Mouse (Mus musculus) hindbrain, embryonic 16.5 days (tissue): ENCODE measurements around the gene Arhgap30. TPM values are rescaled to one million over a fixed set of nuclear protein-coding genes. Genes with fewer than 3 reads are reported as not detected.
A peak's percentile ranks its signal among the peaks of the same experiment; 100 is the strongest.

ENCODE experiments used
- ATAC-seq: fragments of 200-750 bp; cut with Nextera tagmentation; 2 replicates; pipeline ENCODE4 v1.8.0; 2017; ENCODE audit warnings: moderate TSS enrichment, moderate library complexity
- H3K27ac ChIP-seq: fragments of 300-500 bp; sonication (generic); 2 replicates; pipeline ENCODE4 v1.5.1; 2014; ENCODE audit warnings: low read depth, mild to moderate bottlenecking, control low read depth, low read length, moderate library complexity
- H3K27me3 ChIP-seq: fragments of 300-500 bp; sonication (generic); replicated peaks from 2 replicates; pipeline ENCODE4 v1.6.1; 2014; ENCODE audit warnings: low read length; ENCODE audit not compliant: control insufficient read depth, insufficient read depth
- H3K36me3 ChIP-seq: fragments of 300-500 bp; sonication (generic); 2 replicates; pipeline ENCODE4 v1.6.1; 2014; ENCODE audit warnings: mild to moderate bottlenecking, low read length, moderate library complexity, mixed read lengths; ENCODE audit not compliant: control insufficient read depth, insufficient read depth
- H3K4me1 ChIP-seq: fragments of 300-500 bp; sonication (generic); 2 replicates; pipeline ENCODE4 v1.6.1; 2014; ENCODE audit warnings: low read depth, low read length; ENCODE audit not compliant: control insufficient read depth, insufficient read depth
- H3K4me2 ChIP-seq: fragments of 300-500 bp; sonication (generic); 2 replicates; pipeline ENCODE4 v1.6.1; 2014; ENCODE audit warnings: mild to moderate bottlenecking, low read length, control low read depth, moderate library complexity
- H3K4me3 ChIP-seq: fragments of 300-500 bp; sonication (generic); 2 replicates; pipeline ENCODE4 v1.5.1; 2014; ENCODE audit warnings: mild to moderate bottlenecking, low read length, control low read depth, moderate library complexity
- H3K9ac ChIP-seq: fragments of 300-500 bp; sonication (generic); 2 replicates; pipeline ENCODE4 v1.6.1; 2014; ENCODE audit warnings: low read depth, mild to moderate bottlenecking, control low read depth, low read length, moderate library complexity
- H3K9me3 ChIP-seq: fragments of 300-500 bp; sonication (generic); 2 replicates; pipeline ENCODE4 v1.6.1; 2014; ENCODE audit warnings: mild to moderate bottlenecking, low read length, moderate library complexity; ENCODE audit not compliant: control insufficient read depth
- WGBS: fragments of 180-500 bp; shearing (Covaris S2); extraction: QIAGEN DNeasy Blood & Tissue Kit; methylation state at CpG from one replicate; pipeline ENCODE4 v1.1.7; 2014; 5-methylcytosine and 5-hydroxymethylcytosine counted together
- polyA plus RNA-seq: library from polyadenylated mRNA; unstranded; fragments of >200 nt; fragmentation: Nextera tagmentation; extraction: Ambion mirVana; gene quantifications from 2 replicates; pipeline ENCODE4 v1.2.1, GENCODE M21; 2015

Gene Arhgap30
- polyA plus RNA-seq, result 0.73 and 0.79 TPM in 2 replicates

DNA sequence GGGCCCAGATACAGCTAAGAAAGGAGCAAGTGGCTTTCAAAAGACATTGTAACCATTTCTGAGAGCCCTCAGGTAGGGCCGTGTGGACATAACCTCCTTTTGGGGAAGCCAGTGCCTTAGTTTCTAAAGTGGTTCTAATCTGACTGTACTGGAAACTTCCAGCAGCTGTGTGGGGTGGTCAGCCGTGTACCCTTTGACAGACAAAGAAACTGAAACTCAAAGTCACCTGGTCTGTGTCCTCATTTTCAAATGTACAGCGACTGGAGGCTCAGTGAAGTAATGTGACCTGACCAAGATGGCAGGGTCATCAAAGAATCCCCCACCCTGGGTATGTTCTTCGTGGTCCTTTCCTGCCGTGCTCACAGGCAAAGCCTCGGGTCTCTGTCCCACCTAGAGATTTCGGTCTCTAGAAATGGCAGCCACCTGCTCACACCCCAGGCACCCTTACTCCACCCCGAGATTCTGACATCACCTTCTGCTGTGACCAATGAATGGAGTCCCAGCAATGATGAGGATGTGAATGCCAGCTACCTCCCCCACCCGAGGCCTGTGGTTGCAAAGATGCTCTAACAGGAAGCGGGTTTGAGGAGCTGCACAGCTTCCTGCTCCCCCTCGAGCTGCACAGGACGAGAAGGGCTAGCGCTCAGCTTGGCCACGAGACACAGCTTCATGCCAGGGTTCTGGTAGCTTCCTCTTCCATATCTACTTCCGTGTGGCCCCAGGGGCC lies at the start of gene Arhgap30:
Gene Arhgap30, plus strand, starts transcription at position 579 of the 727 bp plus-strand sequence.
- Histone ChIP-seq H3K9ac (no peak within 1 kb of the TSS), H3K27ac (no peak within 1 kb of the TSS), H3K27me3 (no peaks in the 10 kb centered on the region), H3K4me2 (no peak within 1 kb of the TSS), H3K9me3 (no peaks in the 10 kb centered on the region), H3K4me1 (no peaks in the 10 kb centered on the region), H3K4me3 (no peak within 1 kb of the TSS), H3K36me3 (no peaks in the 10 kb centered on the region)
- 82% methylated on average over 15 of the region's 15 CpGs for WGBS
- ATAC-seq, result no peak

DNA sequence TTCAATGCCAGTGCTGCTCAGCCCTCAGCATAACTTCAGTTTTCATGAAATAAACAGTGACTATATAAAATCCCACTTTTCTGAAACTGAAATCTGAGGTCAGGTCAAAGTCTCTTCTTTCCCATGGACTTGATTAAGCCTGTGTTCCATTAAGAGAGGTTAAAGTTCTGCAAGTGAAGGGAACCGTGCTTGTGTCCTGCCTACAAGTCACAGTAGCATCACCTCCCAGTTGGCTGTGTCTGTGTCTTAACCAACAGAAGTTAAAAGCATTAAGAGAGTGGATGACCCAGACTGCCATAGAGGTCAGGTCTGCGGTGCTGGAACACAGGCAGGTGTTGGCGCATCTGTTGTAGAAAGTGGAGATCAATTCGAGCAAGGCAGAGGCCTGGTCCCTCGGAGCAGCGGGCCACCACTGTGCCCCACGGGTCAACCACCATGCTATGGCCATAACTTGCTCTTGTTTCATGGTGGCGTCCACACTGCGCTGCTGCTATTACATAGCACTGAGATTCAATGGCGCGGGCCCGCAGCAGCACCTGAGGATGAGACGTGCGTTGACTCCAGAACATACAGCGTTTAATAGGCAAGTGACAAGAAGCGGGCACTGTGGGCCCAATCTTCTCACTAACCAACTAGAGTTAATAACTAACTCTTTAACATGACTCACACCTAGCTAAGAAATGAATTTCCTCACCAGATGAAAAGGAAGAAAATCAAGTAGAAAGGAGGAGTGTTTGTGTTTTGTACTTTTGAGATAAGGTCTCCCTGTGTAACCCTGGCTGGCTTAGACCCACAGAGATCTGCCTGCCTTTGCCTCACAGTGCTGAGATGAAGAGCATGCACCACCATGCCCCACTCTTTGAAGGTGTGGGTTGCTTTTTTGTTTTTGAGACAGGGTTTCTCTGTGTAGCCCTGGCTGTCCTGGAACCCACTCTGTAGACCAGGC lies 46.2 kb upstream of the Arhgap30 start:
- H3K27me3 ChIP-seq, result no peaks in the 10 kb centered on the region
- no peak overlapping the region for H3K4me2 ChIP-seq
- peaks cover 20% of the 10 kb centered on the region for H3K4me1 ChIP-seq
- H3K4me3 ChIP-seq, result no peak overlapping the region
- peaks cover 6% of the 10 kb centered on the region for H3K9me3 ChIP-seq
- no peak for ATAC-seq
- WGBS, result 95% methylated on average over 16 of the region's 16 CpGs
- peaks cover 45% of the 10 kb centered on the region for H3K36me3 ChIP-seq
- H3K27ac ChIP-seq, result no peak overlapping the region
- no peak overlapping the region for H3K9ac ChIP-seq

GRCm38 (mm10) chr1:171343922-171344677 lies 44.7 kb upstream of the Arhgap30 start:
- H3K9ac ChIP-seq, result no peak overlapping the region
- H3K27me3 ChIP-seq, result no peaks in the 10 kb centered on the region
- peak overlapping the region; percentile 91 for H3K4me2 ChIP-seq
- H3K27ac ChIP-seq, result no peak overlapping the region
- peaks cover 38% of the 10 kb centered on the region for H3K36me3 ChIP-seq
- H3K4me3 ChIP-seq, result no peak overlapping the region
- no peak for ATAC-seq
- 88% methylated on average over 9 of the region's 9 CpGs for WGBS
- H3K4me1 ChIP-seq, result peaks cover 20% of the 10 kb centered on the region
- peaks cover 6% of the 10 kb centered on the region for H3K9me3 ChIP-seq

GRCm38 (mm10) chr1:171344715-171345114 lies 44.0 kb upstream of the Arhgap30 start:
- Histone ChIP-seq H3K27ac (peak overlapping the region; percentile 77; the same call in 1 of the 2 replicates), H3K9me3 (peaks cover 6% of the 10 kb centered on the region), H3K4me3 (peak overlapping the region; percentile 89), H3K27me3 (no peaks in the 10 kb centered on the region), H3K9ac (peak overlapping the region; percentile 86), H3K4me2 (peak overlapping the region; percentile 91), H3K4me1 (peaks cover 20% of the 10 kb centered on the region), H3K36me3 (peaks cover 32% of the 10 kb centered on the region)
- WGBS, result 83% methylated on average over 9 of the region's 9 CpGs
- ATAC-seq, result no peak

DNA sequence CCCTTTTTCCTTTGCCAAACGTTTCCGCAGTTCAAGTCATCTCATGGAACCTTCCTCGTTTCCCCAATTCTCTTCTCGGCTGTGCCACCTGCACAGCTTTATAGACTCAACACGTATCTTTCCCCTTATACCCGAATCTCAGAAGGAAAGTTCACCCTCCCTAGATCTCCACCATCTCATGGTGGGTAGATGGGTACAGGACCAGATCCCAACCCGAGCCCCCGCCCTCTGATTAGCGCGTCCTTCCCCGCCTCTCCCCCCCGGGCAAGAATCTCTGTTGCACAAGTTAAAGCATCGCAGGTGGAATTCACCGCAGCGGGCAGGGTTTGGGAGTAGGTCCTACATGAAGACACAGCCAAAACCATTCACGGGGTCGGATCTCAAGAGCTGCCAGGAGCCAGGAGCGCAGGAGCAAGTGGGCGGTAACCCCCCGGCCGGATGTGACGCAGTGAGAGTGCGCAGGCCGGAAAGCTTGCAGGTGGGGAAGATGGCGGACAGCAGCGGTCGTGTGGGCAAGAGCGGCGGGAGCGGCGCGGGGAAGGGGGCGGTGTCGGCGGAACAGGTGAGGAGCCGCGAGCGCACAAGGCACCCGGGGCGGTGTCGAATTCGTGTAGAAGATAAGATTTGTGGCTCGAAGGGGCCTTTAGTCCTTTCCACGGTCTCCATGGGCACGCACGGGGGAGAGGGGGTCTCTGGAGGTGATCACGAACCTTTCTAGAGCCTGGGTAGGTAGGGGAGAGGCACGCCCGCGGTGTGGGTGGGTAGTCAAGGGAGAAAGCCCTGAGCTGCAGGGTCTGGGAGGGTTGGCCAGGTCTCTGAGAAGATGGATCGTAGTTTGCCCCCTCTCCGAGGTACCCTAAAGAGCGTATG lies 43.3 kb upstream of the Arhgap30 start, which contains the start of the genes Nit1 and Pfdn2:
Gene Nit1, minus strand, starts transcription at position 422 of the 870 bp plus-strand sequence.
Gene Pfdn2, plus strand, starts transcription at position 446 of the 870 bp plus-strand sequence.
- Histone ChIP-seq H3K4me3 (peak within 1 kb of the TSS; percentile 89), H3K9me3 (peaks cover 6% of the 10 kb centered on the region), H3K36me3 (peaks cover 24% of the 10 kb centered on the region), H3K27me3 (no peaks in the 10 kb centered on the region), H3K27ac (peak within 1 kb of the TSS; percentile 77), H3K4me2 (peak within 1 kb of the TSS; percentile 91), H3K4me1 (peaks cover 20% of the 10 kb centered on the region), H3K9ac (peak within 1 kb of the TSS; percentile 86)
- 1% methylated on average over 53 of the region's 53 CpGs for WGBS
- peak; percentile 95 for ATAC-seq

GRCm38 (mm10) chr1:171346095-171346450 lies 42.7 kb upstream of the Arhgap30 start:
- peak overlapping the region; percentile 86 for H3K9ac ChIP-seq
- ATAC-seq, result no peak; the same call in 1 of the 2 replicates
- peaks cover 6% of the 10 kb centered on the region for H3K9me3 ChIP-seq
- peak overlapping the region; percentile 91 for H3K4me2 ChIP-seq
- 2% methylated on average over 14 of the region's 14 CpGs for WGBS
- H3K36me3 ChIP-seq, result peaks cover 19% of the 10 kb centered on the region
- H3K4me3 ChIP-seq, result peak overlapping the region; percentile 89
- peak overlapping the region; percentile 77 for H3K27ac ChIP-seq
- H3K4me1 ChIP-seq, result peaks cover 20% of the 10 kb centered on the region
- H3K27me3 ChIP-seq, result no peaks in the 10 kb centered on the region

DNA sequence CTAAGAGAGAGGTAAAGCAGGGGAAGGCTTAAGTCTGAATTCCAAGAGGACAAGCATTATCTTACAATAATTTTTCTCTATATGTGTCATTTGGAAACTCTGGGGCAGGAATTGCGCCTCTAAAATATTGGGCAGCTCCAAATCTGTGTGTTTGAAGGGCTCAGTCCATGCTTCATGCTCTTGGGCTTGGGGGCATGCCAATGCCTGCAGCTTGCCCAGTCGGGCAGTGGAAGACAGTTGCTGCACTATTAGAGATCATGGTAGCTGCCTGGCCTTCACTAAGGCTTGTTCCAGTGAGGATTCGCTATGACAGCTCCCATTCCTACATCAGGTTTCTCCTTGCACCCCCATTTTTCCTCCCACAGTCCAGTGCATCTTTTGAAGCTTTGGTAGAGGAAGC lies 40.1 kb upstream of the Arhgap30 start:
- no peak overlapping the region for H3K4me3 ChIP-seq
- H3K9me3 ChIP-seq, result peaks cover 6% of the 10 kb centered on the region
- H3K4me1 ChIP-seq, result peaks cover 20% of the 10 kb centered on the region
- no peak overlapping the region for H3K27ac ChIP-seq
- 91% methylated on average over 3 of the region's 3 CpGs for WGBS
- H3K4me2 ChIP-seq, result no peak overlapping the region
- no peak for ATAC-seq
- no peak overlapping the region for H3K9ac ChIP-seq
- H3K36me3 ChIP-seq, result no peaks in the 10 kb centered on the region
- H3K27me3 ChIP-seq, result no peaks in the 10 kb centered on the region

DNA sequence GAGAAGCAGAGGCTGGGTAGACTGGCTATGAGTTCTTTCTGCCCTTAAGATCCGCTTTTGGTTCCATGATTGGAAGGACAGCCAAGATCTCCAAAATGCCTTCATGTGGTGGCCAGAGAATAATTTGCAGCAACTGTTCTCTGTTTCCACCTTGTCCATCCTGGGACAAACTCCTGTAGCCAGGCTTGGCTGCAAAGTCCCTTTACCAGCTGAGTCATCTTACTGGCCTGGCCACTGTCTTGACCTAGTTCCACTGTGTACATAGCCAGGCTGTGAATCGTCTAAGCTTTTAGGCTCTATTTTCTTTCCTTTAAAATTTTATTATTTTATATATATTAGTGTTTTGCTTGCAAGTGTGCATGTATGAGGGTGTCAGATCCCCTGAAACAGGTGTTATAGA lies 39.5 kb upstream of the Arhgap30 start:
- H3K9ac ChIP-seq, result no peak overlapping the region
- ATAC-seq, result no peak
- H3K27me3 ChIP-seq, result no peaks in the 10 kb centered on the region
- peaks cover 6% of the 10 kb centered on the region for H3K9me3 ChIP-seq
- H3K4me3 ChIP-seq, result no peak overlapping the region
- no peak overlapping the region for H3K4me2 ChIP-seq
- H3K27ac ChIP-seq, result no peak overlapping the region
- H3K36me3 ChIP-seq, result no peaks in the 10 kb centered on the region
- 94% methylated on average over 2 of the region's 2 CpGs for WGBS
- peaks cover 19% of the 10 kb centered on the region for H3K4me1 ChIP-seq
